Comparison of ENCODE assay signal across 9 mouse cellular contexts in the genomic region with DNA sequence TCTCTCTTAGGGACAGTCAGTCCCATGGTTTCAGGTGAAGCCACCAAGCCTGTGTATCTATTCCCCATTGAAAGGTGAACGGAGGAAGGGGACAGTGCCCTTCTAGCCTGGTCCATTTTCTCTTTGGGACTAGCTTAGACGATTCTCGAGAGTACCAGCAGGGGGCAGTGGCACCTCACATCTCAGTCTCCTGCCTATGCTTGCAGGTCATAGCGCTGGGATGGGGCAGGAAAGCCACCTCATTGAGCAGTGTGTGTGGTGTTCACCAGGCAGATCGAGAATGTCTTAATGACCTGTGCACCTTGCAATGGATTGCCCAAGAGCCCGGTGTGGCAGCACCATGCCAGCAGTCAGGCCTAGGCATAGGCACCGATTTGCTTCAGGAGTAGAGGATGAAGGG.
A peak's percentile ranks its signal among the peaks of the same experiment; 100 is the strongest.
DNase-seq lines count a peak whose midpoint lies in the region; ATAC-seq and TF ChIP-seq lines count a peak whose summit lies in the region.
"Had no signal": no experiment of that assay in that cellular context is flagged by ENCODE, and none has a peak within 500 bp of the region (broad histone marks: within the 10 kb centered on the region; RNA-seq: fewer than 3 reads in every experiment).

No protein-coding gene starts in this region.

- no peak overlapping the region for H3K27ac ChIP-seq in ES-Bruce4 (ENCODE audit: insufficient read depth, low read length)
- peak overlapping the region; percentile 32; the same call in 1 of the 2 replicates for H3K27ac ChIP-seq in layer of hippocampus, adult 2 months
- H3K27ac ChIP-seq in lung, embryonic 14.5 days (ENCODE audit: low read depth) = no peak overlapping the region

- no peak overlapping the region for H3K4me3 ChIP-seq in ES-Bruce4 (ENCODE audit: low read depth, low read length)
- no peak overlapping the region for H3K4me3 ChIP-seq in layer of hippocampus, adult 2 months
- no peak overlapping the region for H3K4me3 ChIP-seq in lung, embryonic 14.5 days (ENCODE audit: low read depth, low read length)
- H3K4me3 ChIP-seq: erythroblast, embryonic 14.5 days had no signal

- peak; percentile 86 for DNase-seq in brain, adult 2 months (ENCODE audit: low read depth, low spot score)
- peak; percentile 77 to 83 for DNase-seq in layer of hippocampus, adult 2 months (ENCODE audit: low spot score in 2 of 2)
- peak; percentile 83 for DNase-seq in lung, embryonic 14.5 days
- DNase-seq in ovary, adult 18-20 months (ENCODE audit: low spot score) = peak; percentile 9
- peak; percentile 50 for DNase-seq in thymus, postnatal 0 days (ENCODE audit: low spot score)

- ATAC-seq in erythroblast, adult 5-6 weeks (replicated peaks; ENCODE audit: low FRiP score, poor library complexity, severe bottlenecking) = peak; percentile 64
- ATAC-seq in hematopoietic stem cell, adult 5-6 weeks (replicated peaks in 1 of 2; ENCODE audit: insufficient read depth in 1 of 2, low FRiP score in 2 of 2, low TSS enrichment in 1 of 2, low read depth in 1 of 2, poor library complexity in 2 of 2, severe bottlenecking in 2 of 2) = peak; percentile 59 to 73; a peak in 3 of 4 replicates
- peak; percentile 48; the same call in 1 of the 2 replicates for ATAC-seq in lung, embryonic 14.5 days (ENCODE audit: insufficient read depth)

- 21% methylated on average over 7 of the region's 7 CpGs for WGBS in lung, embryonic 14.5 days

- H3K4me2 ChIP-seq in lung, embryonic 14.5 days = no peak overlapping the region

- no peak for TF ChIP-seq EP300 in ES-Bruce4 (IDR thresholded peaks at IDR 0.05; ENCODE audit: insufficient read depth, low read depth, low read length)

- H3K27me3 ChIP-seq in ES-Bruce4 (ENCODE audit: control insufficient read depth, insufficient read depth, low read length, poor library complexity, severe bottlenecking) = no peaks in the 10 kb centered on the region
- no peaks in the 10 kb centered on the region for H3K27me3 ChIP-seq in lung, embryonic 14.5 days (ENCODE audit: insufficient read depth, low read length)

- no peaks in the 10 kb centered on the region for H3K9me3 ChIP-seq in ES-Bruce4 (replicated peaks; ENCODE audit: control insufficient read depth, insufficient read depth, low read length, poor library complexity, severe bottlenecking)
- H3K9me3 ChIP-seq in lung, embryonic 14.5 days (ENCODE audit: low read depth, low read length) = no peaks in the 10 kb centered on the region

- TF ChIP-seq CTCF in ES-Bruce4 (IDR thresholded peaks at IDR 0.05; ENCODE audit: low read depth, low read length) = peak; percentile 96
- peak; percentile 95 for TF ChIP-seq CTCF in layer of hippocampus, adult 2 months (conservative IDR thresholded peaks at IDR 0.05)
- peak; percentile 95 for TF ChIP-seq CTCF in lung, embryonic 14.5 days (IDR thresholded peaks at IDR 0.05; ENCODE audit: low read depth)

- TF ChIP-seq POLR2A in ES-Bruce4 (IDR thresholded peaks at IDR 0.05; ENCODE audit: insufficient read depth, low read length) = no peak

- no peak overlapping the region for H3K9ac ChIP-seq in ES-Bruce4 (ENCODE audit: low read depth, poor library complexity, severe bottlenecking)
- H3K9ac ChIP-seq in lung, embryonic 14.5 days = no peak overlapping the region

- H3K36me3 ChIP-seq in ES-Bruce4 (ENCODE audit: control insufficient read depth, insufficient read depth, low read length, poor library complexity, severe bottlenecking) = no peaks in the 10 kb centered on the region
- no peaks in the 10 kb centered on the region for H3K36me3 ChIP-seq in lung, embryonic 14.5 days (ENCODE audit: insufficient read depth)

- H3K4me1 ChIP-seq in ES-Bruce4 (ENCODE audit: control insufficient read depth, insufficient read depth, low read length) = peaks cover 2% of the 10 kb centered on the region
- H3K4me1 ChIP-seq in lung, embryonic 14.5 days (ENCODE audit: insufficient read depth) = no peaks in the 10 kb centered on the region

Comparison
In these comparisons a context has a peak if more than half of its experiments do, and no peak if none do; other contexts are left out.
1. DNase-seq: peak in every context shown above with its lines; median percentile 86 in brain, adult 2 months; 83 in lung, embryonic 14.5 days; 80 in layer of hippocampus, adult 2 months; 50 in thymus, postnatal 0 days; 9 in ovary, adult 18-20 months.